Mouse (Mus musculus) heart, postnatal 25 days (tissue): ENCODE measurements at regions not wholly inside any gene's neighbourhood (a gene's known extent, or its start where the extent isn't known, plus 50 kb on each side); places are given as distances from the start of the nearest gene placed in this dataset.

Experiments used
- DNase-seq: peaks from one replicate; pipeline ENCODE4 v3.0.0; 2022; ENCODE audit warnings: low spot score
- intact Hi-C: fragments of 180-260 bp; cut with DNase I; formaldehyde crosslinking; loops from one replicate; pipeline ENCODE4 v1.15.1; 2025

GRCm38 (mm10) chr7:90057947-90058346, 72.1 kb upstream of the Picalm start:
- no peak for DNase-seq
- intact Hi-C loops: no loop called here

- intact Hi-C loops: no loop called here
Measured at GRCm38 (mm10) chr7:90058636-90059035, 71.4 kb upstream of the Picalm start.

GRCm38 (mm10) chr7:90059249-90059628, 70.8 kb upstream of the Picalm start:
- intact Hi-C loops: no loop called here

More at GRCm38 (mm10) chr7:90058636-90059035, 71.4 kb upstream of the Picalm start:
- DNase-seq: no peak

GRCm38 (mm10) chr7:90059629-90060301, 70.2 kb upstream of the Picalm start:
- no peak for DNase-seq
- intact Hi-C loops: no loop called here

More at GRCm38 (mm10) chr7:90059249-90059628, 70.8 kb upstream of the Picalm start:
- DNase-seq: no peak

- intact Hi-C loops: no loop called here
- DNase-seq: no peak
Measured at GRCm38 (mm10) chr7:90060343-90061175, 69.5 kb upstream of the Picalm start.

GRCm38 (mm10) chr7:90061701-90062100, 68.3 kb upstream of the Picalm start:
- DNase-seq: no peak
- intact Hi-C loops: no loop called here

- intact Hi-C loops: no loop called here
- DNase-seq: no peak
Measured at GRCm38 (mm10) chr7:90062874-90063273, 67.1 kb upstream of the Picalm start.

- intact Hi-C loops: no loop called here
- DNase-seq: no peak
Measured at GRCm38 (mm10) chr7:90064198-90064597, 65.8 kb upstream of the Picalm start.

- intact Hi-C loops: no loop called here
Measured at GRCm38 (mm10) chr7:90065269-90065955, 64.6 kb upstream of the Picalm start.

GRCm38 (mm10) chr7:90066275-90066674, 63.7 kb upstream of the Picalm start:
- intact Hi-C loops: no loop called here
- no peak for DNase-seq

More at GRCm38 (mm10) chr7:90065269-90065955, 64.6 kb upstream of the Picalm start:
- DNase-seq: no peak

GRCm38 (mm10) chr7:90067961-90068665, 61.9 kb upstream of the Picalm start:
- DNase-seq: no peak
- intact Hi-C loops: no loop called here

- intact Hi-C loops: no loop called here
- no peak for DNase-seq
Measured at GRCm38 (mm10) chr7:90070267-90070666, 59.7 kb upstream of the Picalm start.

GRCm38 (mm10) chr7:90073865-90074264, 56.1 kb upstream of the Picalm start:
- DNase-seq: no peak
- intact Hi-C loops: no loop called here

GRCm38 (mm10) chr7:90074592-90074991, 55.4 kb upstream of the Picalm start:
- intact Hi-C loops: no loop called here
- no peak for DNase-seq

- intact Hi-C loops: no loop called here
Measured at GRCm38 (mm10) chr7:90077565-90077964, 52.4 kb upstream of the Picalm start.

GRCm38 (mm10) chr7:90080083-90080772, 49.8 kb upstream of the Picalm start:
- intact Hi-C loops: loop anchor here (5.0 kb wide), 1 partner anchor 38 kb away; no protein-coding TSS in a partner anchor
- DNase-seq: no peak

More at GRCm38 (mm10) chr7:90077565-90077964, 52.4 kb upstream of the Picalm start:
- DNase-seq: no peak
